ENCODE assay signal across 9 mouse cellular contexts in genomic region chr5:68128421-68128820, GRCm38 (mm10).
DNase-seq lines count a peak whose midpoint lies in the region; ATAC-seq and TF ChIP-seq lines count a peak whose summit lies in the region.
"Had no signal": no experiment of that assay in that cellular context is flagged by ENCODE, and none has a peak within 500 bp of the region (broad histone marks: within the 10 kb centered on the region; RNA-seq: fewer than 3 reads in every experiment).

No protein-coding gene starts in this region.

- no peak overlapping the region for H3K9ac ChIP-seq in heart, postnatal 0 days (replicated peaks; ENCODE audit: low read depth, low read length)
- no peak overlapping the region for H3K9ac ChIP-seq in forebrain, embryonic 11.5 days (ENCODE audit: low read length)
- H3K9ac ChIP-seq: hindbrain, embryonic 15.5 days had no signal

- no peaks in the 10 kb centered on the region for H3K4me1 ChIP-seq in heart, postnatal 0 days (ENCODE audit: control insufficient read depth, insufficient read depth)
- no peaks in the 10 kb centered on the region for H3K4me1 ChIP-seq in forebrain, embryonic 11.5 days (replicated peaks; ENCODE audit: control insufficient read depth, insufficient read depth, low read length)
- H3K4me1 ChIP-seq: hindbrain, embryonic 15.5 days had no signal

- no peaks in the 10 kb centered on the region for H3K36me3 ChIP-seq in heart, postnatal 0 days (replicated peaks; ENCODE audit: control insufficient read depth, insufficient read depth, low read length)
- no peaks in the 10 kb centered on the region for H3K36me3 ChIP-seq in forebrain, embryonic 11.5 days (ENCODE audit: control insufficient read depth, insufficient read depth, low read length)
- no peaks in the 10 kb centered on the region for H3K36me3 ChIP-seq in splenic B cell, adult 2 months (ENCODE audit: control insufficient read depth, insufficient read depth, low read length, poor library complexity, severe bottlenecking)
- H3K36me3 ChIP-seq: hindbrain, embryonic 15.5 days had no signal

- H3K27me3 ChIP-seq in heart, postnatal 0 days (ENCODE audit: control insufficient read depth, insufficient read depth, low read length) = no peaks in the 10 kb centered on the region
- no peaks in the 10 kb centered on the region for H3K27me3 ChIP-seq in forebrain, embryonic 11.5 days (ENCODE audit: control insufficient read depth, insufficient read depth, low read length)
- no peaks in the 10 kb centered on the region for H3K27me3 ChIP-seq in splenic B cell, adult 2 months (ENCODE audit: control insufficient read depth, insufficient read depth, low read length, poor library complexity, severe bottlenecking)
- H3K27me3 ChIP-seq: hindbrain, embryonic 15.5 days had no signal

- H3K4me2 ChIP-seq in heart, postnatal 0 days (ENCODE audit: low read depth, low read length) = no peak overlapping the region
- no peak overlapping the region for H3K4me2 ChIP-seq in forebrain, embryonic 11.5 days (ENCODE audit: low read depth, low read length, severe bottlenecking)
- H3K4me2 ChIP-seq: hindbrain, embryonic 15.5 days had no signal

- no peaks in the 10 kb centered on the region for H3K9me3 ChIP-seq in heart, postnatal 0 days (replicated peaks; ENCODE audit: control insufficient read depth, low read length)
- no peaks in the 10 kb centered on the region for H3K9me3 ChIP-seq in forebrain, embryonic 11.5 days (ENCODE audit: control insufficient read depth, low read length)
- H3K9me3 ChIP-seq: hindbrain, embryonic 15.5 days had no signal

- H3K27ac ChIP-seq in heart, postnatal 0 days (ENCODE audit: low read depth) = no peak overlapping the region
- no peak overlapping the region for H3K27ac ChIP-seq in forebrain, embryonic 11.5 days (ENCODE audit: low read depth, low read length)
- no peak overlapping the region for H3K27ac ChIP-seq in left cerebral cortex, adult 2 months
- H3K27ac ChIP-seq: hindbrain, embryonic 15.5 days had no signal

- no peak for ATAC-seq in heart, postnatal 0 days (ENCODE audit: insufficient read depth, low read depth)
- peak; percentile 60; the same call in 1 of the 2 replicates for ATAC-seq in forebrain, embryonic 11.5 days (replicated peaks; ENCODE audit: low FRiP score)

- intact Hi-C loops in heart, postnatal 25 days (cut with DNase I) = no loop called here
- intact Hi-C loops in left cerebral cortex, adult 2 months (cut with DNase I) = loop anchor here (10.0 kb wide), 1 partner anchor 1216 kb away; the partner anchor contains the start of gene Kctd8

- peak; percentile 66 for TF ChIP-seq CTCF in heart, postnatal 0 days (IDR thresholded peaks at IDR 0.05; ENCODE audit: low read depth)
- peak; percentile 73 for TF ChIP-seq CTCF in left cerebral cortex, adult 2 months (IDR thresholded peaks at IDR 0.05)

- TF ChIP-seq EP300 in heart, postnatal 0 days (IDR thresholded peaks at IDR 0.05; ENCODE audit: low read depth) = no peak

- peak; percentile 14 for DNase-seq in heart, postnatal 0 days (ENCODE audit: low spot score)
- no peak for DNase-seq in heart, postnatal 25 days (ENCODE audit: low spot score)
- peak; percentile 10 for DNase-seq in thymus, postnatal 4 days
- no peak for DNase-seq in thymus, adult 18-20 months
- DNase-seq in forebrain, embryonic 11.5 days (ENCODE audit: low spot score) = peak; percentile 50
- peak; percentile 25 to 31 for DNase-seq in left cerebral cortex, adult 2 months (ENCODE audit: extremely low spot score in 1 of 2, low spot score in 2 of 2)
- DNase-seq in splenic B cell, adult 2 months (ENCODE audit: low read depth, low spot score) = peak; percentile 22
- DNase-seq in spleen, postnatal 36 days (ENCODE audit: low spot score in 2 of 2) = no peak

- WGBS in heart, postnatal 0 days = 15% methylated on average over 4 of the region's 4 CpGs
- 12% methylated on average over 4 of the region's 4 CpGs for WGBS in forebrain, embryonic 11.5 days

- H3K4me3 ChIP-seq in heart, postnatal 0 days (ENCODE audit: low read depth, low read length) = no peak overlapping the region
- no peak overlapping the region for H3K4me3 ChIP-seq in forebrain, embryonic 11.5 days (ENCODE audit: low read depth, low read length)
- H3K4me3 ChIP-seq in left cerebral cortex, adult 2 months = no peak overlapping the region
- H3K4me3 ChIP-seq: hindbrain, embryonic 15.5 days had no signal

Comparison
In these comparisons a context has a peak if more than half of its experiments do, and no peak if none do; other contexts are left out.
1. DNase-seq: peak in heart, postnatal 0 days (single experiment), thymus, postnatal 4 days (single experiment), forebrain, embryonic 11.5 days (single experiment), left cerebral cortex, adult 2 months (2 of 2) and splenic B cell, adult 2 months (single experiment); none in heart, postnatal 25 days (single experiment), thymus, adult 18-20 months (0 of 2) and spleen, postnatal 36 days (0 of 2).